Mouse (Mus musculus): ENCODE results near the gene Syce3.

Syce3 gene

DNA sequence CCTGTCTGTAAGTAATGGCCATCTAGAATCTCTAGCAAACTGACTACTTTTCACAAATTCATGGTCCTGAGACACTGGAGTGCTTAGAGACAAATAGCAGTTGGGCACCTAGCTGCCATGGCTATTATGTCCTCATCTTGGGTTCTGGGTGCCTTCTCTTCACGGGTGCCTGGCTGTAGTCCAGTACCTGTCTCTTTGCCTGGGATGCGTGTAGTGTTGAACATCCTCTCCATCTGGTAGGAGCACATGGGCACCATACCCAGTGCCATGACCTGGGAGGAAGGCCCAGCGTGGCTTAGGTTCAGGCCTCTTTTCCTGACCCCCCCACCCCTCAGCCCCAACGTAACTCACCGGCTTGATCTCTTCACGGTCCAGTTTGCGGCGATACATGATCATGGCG, 11.6 kb upstream of the Syce3 start:
- no peak for DNase-seq (ENCODE audit: low spot score)

DNA sequence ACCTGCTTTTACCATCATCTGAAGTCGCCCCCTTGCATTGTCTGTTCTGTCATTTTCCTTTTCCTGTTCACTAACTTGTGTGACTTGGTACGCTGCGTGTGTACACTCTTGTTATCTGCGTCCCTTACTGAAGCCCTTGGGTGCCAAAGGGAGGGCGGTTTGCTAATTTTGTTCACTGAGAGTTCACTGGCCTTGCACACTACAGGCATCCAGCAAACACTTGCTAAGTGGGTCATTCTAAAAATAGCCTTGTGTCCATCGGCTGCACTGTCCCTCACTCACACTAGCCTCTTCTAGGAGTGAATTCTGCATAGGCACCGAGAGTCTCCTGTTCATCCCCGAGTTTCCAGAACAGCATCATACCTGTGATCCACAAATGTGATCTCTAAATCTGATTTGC, 5.0 kb upstream of the Syce3 start:
- no peak for DNase-seq (ENCODE audit: low spot score)

DNA sequence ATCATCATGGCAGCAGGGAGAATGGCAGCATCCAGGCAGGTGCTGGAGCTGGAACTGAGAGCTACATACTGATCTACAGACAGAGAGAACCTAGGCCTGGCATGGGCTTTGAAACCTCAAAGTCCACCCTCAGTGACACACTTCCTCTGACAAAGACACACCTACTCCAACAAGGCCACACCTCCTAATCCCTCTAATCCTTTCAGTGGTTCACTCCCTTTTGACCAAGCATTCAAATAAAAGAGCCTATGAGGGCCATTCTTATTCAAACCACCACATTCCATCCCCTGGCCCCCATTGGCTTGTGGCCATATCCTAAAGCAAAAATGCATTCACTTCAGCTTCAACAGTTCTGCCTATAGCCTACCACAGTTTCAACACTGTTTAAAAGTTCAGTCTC, 3.6 kb downstream of the Syce3 start:
- no peak for DNase-seq (ENCODE audit: low spot score)

DNA sequence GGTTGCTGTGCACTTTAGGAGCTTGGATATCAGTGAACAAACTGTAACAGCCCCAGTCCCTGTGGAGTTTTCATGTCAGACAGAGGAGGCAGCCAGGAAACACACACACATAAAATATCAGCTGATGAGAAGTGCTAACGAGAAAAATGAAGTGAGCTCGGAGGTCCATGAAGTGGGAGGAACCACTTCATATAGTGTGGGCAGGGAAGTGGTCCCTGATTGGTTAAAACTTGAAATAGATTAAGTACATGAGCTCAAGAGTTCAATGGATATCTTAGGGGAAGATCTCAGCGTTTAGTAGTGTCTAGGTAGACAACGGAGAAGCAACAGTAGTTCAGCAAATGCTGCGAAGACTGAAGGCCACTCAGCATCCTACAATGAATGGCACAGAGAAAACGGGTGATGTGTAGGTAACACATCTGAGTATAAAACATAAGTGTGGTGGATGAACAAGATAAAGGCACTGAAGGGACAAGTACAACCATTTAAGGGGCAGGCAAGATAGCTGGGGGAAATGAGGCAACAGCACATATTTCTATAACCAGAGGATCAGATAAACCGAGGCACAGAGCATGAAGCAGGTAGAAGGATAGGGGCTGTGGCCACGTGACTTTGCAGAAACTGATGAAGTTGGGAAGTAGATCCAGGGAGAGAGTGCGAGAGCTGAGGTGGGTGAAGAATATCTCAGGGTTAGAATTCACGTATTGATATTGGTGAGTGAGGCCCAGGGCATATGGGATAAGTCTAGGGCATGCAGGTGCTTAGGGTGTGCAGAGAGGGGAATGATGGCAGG, 5.3 kb downstream of the Syce3 start:
- DNase-seq (ENCODE audit: low spot score) = no peak

DNA sequence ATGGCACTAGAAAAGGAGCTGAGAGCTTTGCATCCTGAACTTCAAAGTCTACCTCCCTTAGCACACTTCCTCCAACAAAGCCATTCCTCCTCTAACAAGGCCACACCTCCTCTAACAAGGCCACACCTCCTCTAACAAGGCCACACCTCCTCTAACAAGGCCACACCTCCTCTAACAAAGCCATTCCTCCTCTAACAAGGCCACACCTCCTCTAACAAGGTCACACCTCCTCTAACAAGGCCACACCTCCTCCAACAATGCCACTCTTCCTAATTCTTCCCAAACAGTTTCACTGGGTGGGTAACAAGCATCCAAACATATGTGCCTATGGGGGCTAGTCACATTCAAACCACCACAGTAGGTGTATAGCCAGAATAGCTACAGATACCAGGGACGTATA, 7.8 kb downstream of the Syce3 start:
- DNase-seq (ENCODE audit: low spot score) = no peak

DNA sequence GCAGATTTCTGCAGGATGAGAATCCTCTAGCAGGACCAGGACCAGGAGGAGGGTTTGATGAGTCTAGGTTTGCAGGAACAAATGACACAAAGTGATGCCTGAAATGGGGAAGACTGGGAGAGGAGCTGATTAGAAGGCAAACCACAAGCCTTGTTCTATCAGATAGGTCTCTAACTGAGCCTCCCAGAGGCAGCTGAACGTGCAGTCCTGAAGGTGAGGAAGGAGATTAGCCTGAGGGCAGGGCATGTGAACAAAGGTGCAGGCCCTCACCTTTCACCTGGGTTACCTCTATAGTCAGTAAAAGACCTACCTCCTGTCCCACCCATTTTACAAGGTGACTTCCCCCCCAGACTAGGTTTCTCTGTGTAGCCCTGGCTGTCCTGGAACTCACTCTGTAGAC, 10.6 kb downstream of the Syce3 start:
- DNase-seq (ENCODE audit: low spot score) = no peak

DNA sequence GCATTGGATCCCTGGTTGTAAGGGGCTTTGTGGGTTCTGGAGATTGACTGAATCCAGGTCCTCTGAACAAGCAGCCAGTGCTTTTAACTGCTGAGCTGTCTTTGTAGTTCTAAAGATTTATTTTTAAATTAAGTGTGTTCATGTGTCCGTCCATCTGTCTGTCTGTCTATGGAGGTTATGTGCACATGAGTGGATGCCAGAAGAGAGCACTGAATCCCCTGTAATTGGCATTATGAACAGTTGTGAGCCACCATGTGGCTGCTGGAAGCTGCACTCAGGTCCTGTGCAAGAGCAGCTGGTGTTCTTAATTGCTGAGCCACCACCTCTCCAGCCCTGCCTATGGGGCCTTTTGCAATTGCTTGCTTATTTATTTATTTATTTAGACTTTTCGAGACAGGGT, 12.2 kb downstream of the Syce3 start:
- no peak for DNase-seq (ENCODE audit: low spot score)

DNA sequence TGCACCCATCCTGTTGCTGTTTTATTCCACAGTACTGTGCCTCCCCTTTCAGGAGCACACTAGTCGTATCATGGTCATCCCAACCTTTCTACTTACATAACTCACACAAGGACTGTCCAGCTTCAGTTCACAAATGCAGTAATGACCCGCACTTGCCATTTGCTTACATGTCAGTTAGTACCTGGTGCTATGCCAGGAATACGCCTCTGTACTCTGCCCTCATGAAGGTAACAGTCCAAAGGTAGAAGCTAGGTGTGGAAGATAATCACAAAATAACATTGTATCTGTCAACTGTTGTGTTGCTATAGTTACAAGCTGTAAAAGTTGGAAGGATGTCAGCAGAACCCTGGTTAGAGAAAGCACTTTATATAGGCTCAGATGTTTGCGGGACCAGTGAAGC, 13.4 kb downstream of the Syce3 start:
- DNase-seq (ENCODE audit: low spot score) = no peak

DNA sequence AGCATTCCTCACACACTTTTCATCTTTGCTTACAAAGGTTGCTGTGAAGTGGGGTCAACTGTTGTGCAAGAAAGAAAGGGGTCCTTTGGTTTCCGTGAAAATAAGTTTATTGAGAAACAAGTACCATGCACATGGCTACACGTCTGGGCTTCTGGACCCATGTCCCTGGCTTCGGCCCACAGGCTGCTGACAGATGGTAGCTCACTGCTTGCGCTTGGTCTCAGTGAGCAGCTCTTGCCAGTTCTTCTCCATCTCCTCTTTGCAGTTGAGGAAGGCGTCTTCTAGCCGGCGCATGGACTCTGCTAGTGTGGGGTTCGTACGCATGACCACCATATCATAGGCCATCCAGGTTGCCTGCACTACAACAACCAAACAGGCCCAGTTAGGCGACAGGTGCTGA, 20.2 kb downstream of the Syce3 start:
- DNase-seq (ENCODE audit: low spot score) = no peak

DNA sequence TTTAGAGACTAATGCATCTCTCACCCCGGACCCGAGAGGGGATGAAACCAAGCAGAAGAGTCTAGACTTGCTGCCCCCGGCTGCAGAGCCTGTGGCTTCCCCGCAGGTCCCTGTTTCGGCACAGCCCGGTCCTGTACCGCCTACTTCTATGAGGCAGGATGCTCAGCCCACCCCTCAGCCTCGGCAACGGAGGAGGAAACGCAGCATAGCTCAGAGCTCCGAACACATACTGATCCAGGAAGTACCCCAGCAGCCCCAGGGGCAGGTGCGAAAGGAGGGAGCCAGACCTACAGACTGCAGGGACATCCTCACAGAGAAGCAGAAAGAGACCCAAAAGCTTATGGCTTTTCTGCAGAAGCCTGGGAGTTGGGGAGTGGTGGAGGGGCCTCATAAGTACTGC, 23.2 kb downstream of the Syce3 start:
- DNase-seq (ENCODE audit: low spot score) = no peak

DNA sequence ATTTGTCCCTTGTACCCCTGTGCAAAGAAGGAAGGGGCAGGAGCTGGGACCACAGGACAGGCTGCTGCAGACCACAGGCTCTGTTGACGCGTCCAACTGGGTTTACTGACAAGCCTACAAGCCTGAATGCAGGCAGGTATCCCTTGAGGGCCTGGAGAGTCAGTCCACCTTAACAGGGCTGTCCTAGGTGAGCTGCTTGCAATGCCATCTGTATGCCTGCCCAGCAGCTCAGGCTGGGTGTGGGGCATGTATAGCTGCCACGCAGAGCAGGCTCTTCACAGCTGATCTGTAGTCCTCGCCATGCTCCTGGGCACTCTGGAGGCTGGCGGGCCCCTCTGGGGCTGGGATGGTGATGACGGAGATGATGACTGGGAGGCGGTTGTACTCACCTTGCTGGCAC, 25.7 kb downstream of the Syce3 start, which contains the start of gene Klhdc7b:
Gene Klhdc7b, plus strand, starts transcription at position 301 of the 400 bp plus-strand sequence.
- no peak for DNase-seq (ENCODE audit: low spot score)

DNA sequence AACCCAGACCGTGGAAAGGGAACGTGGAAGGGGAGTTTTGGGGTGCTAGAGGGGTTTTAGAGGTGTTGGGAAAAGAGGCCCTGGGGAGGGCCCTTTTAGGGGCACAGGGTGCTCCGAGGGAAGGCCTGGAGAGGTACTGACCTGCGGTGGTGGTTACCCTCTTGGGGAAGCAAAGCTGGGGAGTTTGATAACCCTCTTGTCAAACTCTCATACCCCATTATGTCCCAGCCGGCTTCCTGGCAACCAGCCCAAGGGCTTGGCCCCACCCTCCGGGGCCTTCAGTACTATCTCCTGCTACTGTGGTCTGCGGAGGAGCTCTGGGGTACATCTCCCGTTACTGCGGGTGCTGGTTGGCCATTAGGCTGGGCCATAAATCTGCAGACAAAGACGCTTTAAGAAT, 30.9 kb downstream of the Syce3 start:
- DNase-seq (ENCODE audit: low spot score) = no peak

DNA sequence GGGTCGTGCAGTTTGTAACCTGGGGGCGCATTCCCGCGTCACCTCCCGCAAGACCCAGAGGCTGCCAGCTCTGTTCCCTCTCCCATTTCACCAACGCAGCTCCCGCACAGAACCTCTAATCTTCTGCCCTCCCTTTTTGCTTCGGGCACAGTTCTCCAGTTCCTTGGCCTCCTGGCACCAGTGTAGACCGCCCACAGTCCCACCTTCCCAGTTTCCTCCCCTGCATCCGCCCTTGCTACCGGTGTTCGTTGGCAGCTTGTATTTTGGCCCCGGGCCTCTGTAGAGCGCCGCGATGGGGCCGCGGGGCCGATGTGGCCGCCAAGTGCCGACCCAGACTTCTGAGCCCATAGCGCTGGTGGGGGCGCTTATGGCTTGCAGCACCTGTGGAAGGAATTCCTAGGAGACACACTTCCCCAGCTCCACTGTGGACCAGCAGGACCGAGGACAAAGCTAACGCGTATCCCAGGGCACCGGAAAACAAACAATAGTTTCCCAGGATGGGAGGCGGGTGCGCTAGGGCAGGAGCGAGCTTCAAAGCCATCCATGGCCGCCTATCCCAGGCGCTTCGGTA, 31.4 kb downstream of the Syce3 start, which contains the start of gene Odf3b:
Gene Odf3b, minus strand, starts transcription at position 452 of the 571 bp plus-strand sequence.
- DNase-seq (ENCODE audit: low spot score) = peak; percentile 32

DNA sequence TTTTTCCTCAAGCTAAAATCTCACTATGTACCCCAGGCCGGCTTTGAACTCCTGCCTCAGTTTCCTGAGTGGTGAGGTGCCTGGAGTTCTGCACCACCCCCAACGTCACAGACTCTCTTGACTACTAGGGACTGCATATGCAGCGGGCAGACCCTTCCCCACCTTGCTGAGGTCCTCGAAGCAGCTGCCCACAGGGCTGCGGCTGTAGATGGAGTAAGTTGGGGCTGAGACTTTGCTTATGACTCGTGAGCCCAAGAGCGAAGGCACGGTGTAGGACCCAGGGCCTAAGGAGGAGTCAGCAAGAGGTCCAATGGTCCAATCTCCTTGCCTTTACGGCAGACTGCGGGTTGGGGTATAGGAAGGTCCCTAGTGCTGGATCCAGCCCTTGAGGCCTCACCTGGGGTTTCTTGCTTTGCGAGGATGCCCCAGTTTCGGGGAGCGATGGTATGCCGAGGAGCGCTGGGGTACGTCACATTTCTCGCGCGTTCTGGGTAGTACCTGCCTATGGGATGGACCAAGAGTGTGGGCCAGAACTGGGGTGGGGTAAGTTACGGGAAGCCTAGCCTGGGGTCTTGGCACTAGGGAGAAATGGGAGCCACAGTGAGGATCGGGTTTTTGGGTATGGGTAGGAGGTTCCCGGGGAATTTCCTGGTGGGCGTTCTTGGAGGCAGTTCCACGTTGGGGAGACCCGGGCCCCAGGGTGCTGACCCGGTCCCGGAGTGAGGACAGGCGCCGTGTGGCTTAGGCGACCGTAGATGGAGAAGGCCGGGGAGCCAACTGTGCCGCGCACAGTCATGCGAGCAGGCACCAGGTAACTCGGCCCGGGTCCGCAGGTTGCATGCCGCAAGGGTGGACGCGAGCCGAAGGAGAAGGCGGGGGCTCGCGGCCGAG, 32.1 kb downstream of the Syce3 start:
- no peak for DNase-seq (ENCODE audit: low spot score)

DNA sequence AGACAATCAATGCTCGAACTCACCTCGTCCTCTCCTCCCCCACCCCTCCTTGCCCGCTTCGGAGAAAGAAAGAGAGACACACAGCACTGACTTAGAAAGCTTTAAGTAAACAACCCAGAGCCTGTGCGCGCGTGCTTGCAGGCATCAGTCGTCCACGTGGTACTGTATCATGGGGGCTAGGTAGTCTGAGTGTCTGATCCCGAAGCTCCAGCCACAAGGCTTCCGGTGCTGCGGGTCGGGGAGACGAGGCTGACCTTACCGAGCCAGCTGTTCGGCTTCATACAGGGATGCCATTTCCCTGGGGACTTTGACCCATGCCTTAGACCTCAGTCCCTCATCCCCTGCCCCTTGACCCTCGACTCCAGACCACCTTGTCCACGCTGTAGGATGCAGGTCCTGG, 32.9 kb downstream of the Syce3 start:
- DNase-seq (ENCODE audit: low spot score) = no peak

DNA sequence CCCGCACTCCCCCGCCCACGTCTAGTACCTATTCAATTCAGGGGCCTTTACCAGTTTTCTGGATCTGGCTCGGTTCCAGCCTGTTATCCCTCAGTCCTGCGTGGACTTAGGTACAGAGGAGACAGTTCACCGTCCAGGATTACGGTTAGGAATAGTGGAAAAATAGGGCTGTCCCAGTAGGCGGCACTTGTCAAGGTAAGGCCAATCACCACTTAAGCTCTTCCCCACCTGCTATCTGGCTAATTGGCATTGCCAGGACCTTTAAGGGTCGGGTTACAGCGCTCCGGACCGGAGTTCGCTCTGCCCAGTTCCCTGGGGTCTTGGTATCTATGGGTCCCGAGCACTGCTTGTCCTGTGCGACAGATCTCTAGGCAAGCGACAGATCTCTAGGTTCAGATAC, 33.3 kb downstream of the Syce3 start, which contains the start of gene Tymp:
Gene Tymp, minus strand, starts transcription at position 83 of the 400 bp plus-strand sequence.
- DNase-seq (ENCODE audit: low spot score) = no peak

DNA sequence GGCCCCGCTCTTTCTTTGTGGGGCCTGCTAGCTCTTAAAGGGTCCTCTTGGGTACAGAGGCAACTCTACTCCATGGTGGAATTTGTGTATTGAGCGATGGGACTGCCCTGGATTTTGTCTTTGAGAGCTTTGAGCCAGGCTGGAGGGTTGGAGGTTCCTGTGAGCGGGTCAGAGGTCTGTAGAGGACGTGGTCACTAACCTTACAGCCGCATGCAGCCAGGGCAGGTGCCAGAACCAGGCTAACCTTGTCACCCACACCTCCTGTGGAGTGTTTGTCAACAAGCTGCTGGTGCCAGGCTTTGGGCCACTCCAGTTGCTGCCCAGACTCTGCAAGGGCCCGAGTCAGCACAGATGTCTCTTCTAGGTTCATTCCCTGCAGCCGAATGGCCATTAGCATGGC, 34.3 kb downstream of the Syce3 start:
- no peak for DNase-seq (ENCODE audit: low spot score)

DNA sequence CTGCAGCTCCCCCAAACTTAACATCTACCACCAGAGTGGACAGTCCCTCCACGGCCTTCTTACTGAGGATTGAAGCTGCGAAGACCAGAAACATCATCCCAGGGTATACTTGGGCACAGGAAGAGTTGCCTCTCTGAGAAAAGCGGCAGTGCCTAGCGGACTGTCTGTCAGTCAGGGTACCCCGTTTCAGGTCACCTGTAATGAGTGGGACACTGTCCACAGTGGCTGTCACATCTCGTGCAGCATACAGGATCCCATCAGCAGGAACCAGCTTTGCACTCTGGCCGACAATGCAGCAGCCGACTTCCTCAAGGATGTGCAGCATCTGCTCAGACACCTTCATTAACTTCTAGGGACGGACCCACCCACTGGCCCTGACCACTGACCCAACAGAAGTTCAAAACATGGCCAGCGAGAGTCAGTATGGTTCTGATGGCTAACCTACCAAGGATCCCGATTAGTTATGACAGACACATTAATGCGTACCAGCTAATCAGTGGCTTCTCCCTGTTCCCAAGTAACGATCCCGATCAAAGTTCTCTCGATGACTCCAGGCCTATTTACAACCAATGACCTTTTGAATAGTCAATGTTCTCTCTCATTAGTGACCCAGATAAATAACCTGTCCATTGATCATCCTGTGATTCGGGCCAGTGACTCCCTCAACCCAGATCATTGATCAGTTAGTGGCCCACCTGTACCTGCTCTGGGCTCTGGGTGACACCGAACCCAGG, 35.3 kb downstream of the Syce3 start:
- DNase-seq (ENCODE audit: low spot score) = no peak

DNA sequence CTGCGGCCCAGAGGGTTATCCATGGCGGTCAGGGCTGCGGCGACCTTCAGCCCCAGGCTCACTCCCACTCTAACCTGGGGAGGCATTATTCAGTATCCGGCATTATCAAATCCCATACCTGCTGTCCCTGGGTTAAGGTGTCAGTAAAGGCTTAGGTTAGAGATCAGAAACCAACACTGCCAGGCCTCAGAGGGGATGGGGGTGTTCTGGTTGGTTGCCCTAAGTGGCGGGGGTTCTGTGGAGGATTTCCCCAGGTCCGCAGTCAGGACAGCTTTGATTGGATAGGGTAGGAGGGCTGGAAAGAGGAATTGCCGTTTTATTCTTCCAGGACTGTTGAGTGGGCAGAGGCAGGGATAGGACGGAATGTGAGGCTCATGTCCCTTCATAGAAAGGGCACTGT, 36.0 kb downstream of the Syce3 start:
- DNase-seq (ENCODE audit: low spot score) = no peak

DNA sequence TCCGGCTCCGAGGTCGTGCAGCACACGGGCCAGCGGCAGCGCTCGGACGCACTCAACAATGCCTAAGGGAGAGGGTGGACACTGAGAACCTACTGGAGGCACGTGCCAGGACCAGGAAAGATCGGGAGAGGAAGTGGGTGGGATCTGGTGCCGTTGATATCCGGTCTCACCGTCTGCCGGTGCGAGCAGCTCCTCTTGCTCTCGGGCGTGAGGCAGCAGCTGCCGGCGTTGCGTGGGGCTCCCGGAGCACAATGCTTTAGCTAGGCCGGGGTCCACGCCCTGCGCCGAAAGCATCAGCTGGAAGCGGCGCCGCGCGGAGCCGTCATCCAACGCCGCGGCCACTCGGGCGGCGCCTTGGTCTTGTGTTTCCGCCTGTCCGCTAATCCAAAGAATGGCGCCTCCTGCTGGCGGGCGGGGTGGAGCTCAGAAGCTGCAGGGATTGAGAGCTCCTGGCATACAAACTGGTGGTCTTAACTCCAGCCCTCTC, 36.5 kb downstream of the Syce3 start, which contains the start of gene Sco2:
Gene Sco2, minus strand, starts transcription at position 85 of the 487 bp plus-strand sequence.
- peak; percentile 91 for DNase-seq (ENCODE audit: low spot score)

DNA sequence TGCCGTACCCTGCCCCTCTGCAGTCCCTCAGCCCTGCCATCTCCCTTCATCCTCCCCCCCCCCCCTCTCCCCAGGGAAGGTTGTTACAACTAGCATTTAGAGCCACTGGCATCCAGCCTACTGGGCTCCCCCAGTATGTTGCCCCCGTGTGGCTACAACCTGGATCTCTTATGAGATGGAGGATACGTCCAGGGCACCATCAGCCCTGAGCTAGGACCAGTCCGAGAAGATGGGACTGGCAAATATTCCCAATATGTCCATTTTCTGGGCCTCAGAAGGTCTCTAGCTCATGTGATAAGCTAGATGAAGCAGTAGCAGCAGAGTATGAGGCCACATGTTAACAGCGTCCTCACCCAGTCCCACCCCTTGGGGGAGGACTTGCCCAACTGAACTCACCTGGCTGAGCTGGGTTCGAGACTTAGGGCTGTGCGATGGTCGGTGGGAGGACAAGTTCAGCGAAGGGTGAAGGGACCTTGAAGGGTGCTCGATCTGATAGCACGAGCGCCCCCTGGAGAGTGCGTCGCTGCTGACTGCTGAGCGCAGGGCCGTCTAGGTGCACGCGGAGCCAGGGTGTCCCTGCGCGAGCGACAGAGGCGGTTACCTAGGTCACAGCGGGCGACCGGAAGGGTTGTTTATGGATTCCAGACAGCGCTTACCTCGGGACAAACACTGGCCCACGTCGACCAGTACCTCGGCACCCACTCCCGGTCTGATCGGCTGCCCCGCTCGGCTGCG, 37.1 kb downstream of the Syce3 start:
- DNase-seq (ENCODE audit: low spot score) = peak; percentile 65

All from ovary, postnatal 14 days (tissue).